Mouse (Mus musculus): Measurements from ENCODE around the gene Qser1. TPM values are rescaled to one million over a fixed set of nuclear protein-coding genes. Genes with fewer than 3 reads are reported as not detected.

Gene Qser1
- polyA plus RNA-seq, 1 experiment from 2014 or later = 6.8 TPM

DNA sequence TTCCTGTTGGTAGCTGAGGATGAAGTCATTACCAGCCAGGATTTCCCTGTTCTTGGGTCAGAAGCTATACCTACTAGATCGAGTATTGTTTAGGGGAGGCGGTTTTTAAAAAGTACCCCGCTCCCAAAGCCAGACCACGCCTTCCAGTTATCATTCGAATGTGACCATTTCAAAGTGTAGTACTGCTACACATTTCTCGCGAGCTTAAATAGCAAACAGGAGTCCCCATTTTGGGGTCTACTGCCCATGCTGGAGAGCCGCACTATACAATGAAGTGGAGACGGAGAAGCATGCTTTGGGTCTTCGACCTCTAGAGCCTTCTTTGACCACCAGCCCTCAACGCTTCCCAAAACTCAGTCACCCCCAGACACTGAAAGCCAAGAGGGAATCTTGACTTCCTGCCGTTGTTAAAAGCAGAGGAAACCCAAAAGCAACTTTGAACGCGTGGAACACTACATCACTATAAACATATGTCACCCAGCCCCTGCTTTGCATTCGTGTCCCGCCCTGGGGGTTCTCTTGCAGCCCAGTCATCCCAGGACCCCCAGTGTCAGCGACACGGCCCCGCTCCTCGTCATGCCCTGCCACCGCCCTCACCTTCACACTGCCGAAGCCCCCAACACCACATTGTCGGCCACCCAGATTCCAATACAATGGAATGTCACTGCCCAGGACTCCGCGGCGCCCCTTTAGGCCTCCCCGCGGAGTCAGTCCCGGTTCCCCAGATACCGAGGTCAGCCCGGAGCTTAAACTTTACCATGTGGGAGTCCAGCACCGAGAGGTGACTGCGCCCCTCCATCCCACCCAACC, 794 bp downstream of the Qser1 start:
- peak overlapping the region; percentile 96 for H3K9ac ChIP-seq

DNA sequence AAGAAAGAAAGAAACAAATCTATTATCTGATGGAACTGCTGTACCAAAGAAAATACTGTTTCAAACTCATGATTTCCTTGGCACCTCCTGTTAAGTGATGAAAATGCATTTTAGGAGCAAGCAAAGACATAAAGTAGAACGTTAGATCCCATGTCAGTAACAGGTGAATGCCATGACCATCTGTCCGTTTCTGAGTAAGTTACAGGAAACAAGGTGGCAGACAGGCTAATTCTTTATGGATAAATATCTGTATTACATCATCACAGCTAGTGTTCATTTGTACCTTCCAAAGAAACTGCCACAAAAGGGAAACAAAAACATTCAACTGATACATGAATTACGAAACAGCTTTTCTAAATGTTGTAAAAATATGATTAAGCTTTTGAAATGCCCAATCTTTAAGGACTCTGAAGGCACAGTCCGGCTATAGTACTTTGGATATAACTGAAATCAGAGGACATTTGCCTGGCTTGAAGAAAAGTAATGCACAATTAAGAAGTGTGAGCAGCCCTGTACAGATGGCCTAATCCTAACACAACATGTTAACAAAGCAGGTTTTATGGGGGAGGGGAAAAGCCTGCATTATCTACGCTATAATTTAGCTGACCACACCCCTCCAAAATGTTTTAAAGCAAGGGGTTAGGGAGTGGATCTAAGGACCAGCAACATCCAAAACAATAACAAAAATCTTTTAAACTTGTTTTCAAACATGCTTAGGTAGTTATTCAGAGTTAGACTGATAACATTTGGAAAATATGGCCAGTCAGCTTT, 2.2 kb downstream of the Qser1 start:
- peak overlapping the region; percentile 15; the same call in 1 of the 2 replicates for H3K4me3 ChIP-seq
- no peaks in the 10 kb centered on the region for H3K27me3 ChIP-seq
- H3K27ac ChIP-seq (replicated peaks) = no peak overlapping the region
- H3K36me3 ChIP-seq = no peaks in the 10 kb centered on the region
- H3K9me3 ChIP-seq = no peaks in the 10 kb centered on the region
- H3K4me1 ChIP-seq (replicated peaks) = peaks cover 28% of the 10 kb centered on the region
- peak overlapping the region; percentile 13; the same call in 1 of the 2 replicates for H3K9ac ChIP-seq
- 54% methylated on average over 5 of the region's 5 CpGs for WGBS
- H3K4me2 ChIP-seq = peak overlapping the region; percentile 70
- ATAC-seq (ENCODE audit: low FRiP score, low read depth) = no peak

More for the DNA sequence above, 794 bp downstream of the Qser1 start:
- Histone ChIP-seq H3K27me3 (no peaks in the 10 kb centered on the region), H3K4me2 (peak overlapping the region; percentile 70), H3K9me3 (no peaks in the 10 kb centered on the region), H3K27ac (replicated peaks) (peak overlapping the region; percentile 92), H3K36me3 (no peaks in the 10 kb centered on the region), H3K4me1 (replicated peaks) (peaks cover 28% of the 10 kb centered on the region), H3K4me3 (peak overlapping the region; percentile 71)
- WGBS = under 1% methylated on average over 33 of the region's 33 CpGs
- ATAC-seq (ENCODE audit: low FRiP score, low read depth) = peak; percentile 40

DNA sequence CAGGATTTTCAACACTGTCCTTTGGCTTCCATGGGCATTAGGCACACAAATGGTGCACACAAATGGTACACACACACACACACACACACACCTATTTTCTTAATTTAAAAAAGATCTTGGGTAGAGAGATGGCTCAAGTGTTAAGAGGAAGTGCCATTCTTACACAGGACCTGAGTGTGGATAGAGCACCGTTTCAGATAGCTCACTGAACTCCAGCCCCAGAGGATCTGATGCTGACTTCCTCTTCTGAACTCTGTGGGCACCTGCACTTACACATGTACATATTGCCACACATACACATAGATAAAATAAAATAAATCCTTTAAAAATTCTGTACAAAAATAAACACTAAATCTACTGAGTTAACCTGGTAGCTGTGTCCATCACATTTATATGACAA, 11.1 kb downstream of the Qser1 start:
- Histone ChIP-seq H3K4me3 (no peak overlapping the region), H3K4me2 (no peak overlapping the region)
- WGBS = 81% methylated on average over 1 of the region's 1 CpGs

DNA sequence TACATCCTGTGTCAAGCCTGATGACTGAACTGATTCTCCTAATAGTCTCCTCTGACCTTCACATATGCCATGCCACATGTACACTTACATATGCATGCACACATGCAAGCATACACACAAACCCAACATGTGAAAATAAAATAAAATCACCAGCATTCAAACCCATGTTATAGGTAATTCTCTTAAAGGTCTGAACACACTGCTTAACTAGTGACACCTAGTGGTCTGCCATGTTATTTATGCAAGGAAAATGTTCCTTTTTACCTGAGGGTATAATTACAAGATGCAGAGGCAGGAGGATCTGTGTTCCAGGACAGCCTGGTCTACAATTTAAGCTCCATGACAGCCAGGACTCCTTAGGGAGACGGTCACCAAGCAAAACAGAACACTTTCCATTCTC, 41.8 kb downstream of the Qser1 start:
- no peaks in the 10 kb centered on the region for H3K9me3 ChIP-seq
- no peaks in the 10 kb centered on the region for H3K27me3 ChIP-seq
- H3K4me1 ChIP-seq (replicated peaks) = no peaks in the 10 kb centered on the region
- no peak overlapping the region for H3K27ac ChIP-seq (replicated peaks)
- 95% methylated on average over 1 of the region's 1 CpGs for WGBS
- no peak overlapping the region for H3K4me3 ChIP-seq
- peaks cover 43% of the 10 kb centered on the region for H3K36me3 ChIP-seq
- no peak overlapping the region for H3K9ac ChIP-seq
- ATAC-seq (ENCODE audit: low FRiP score, low read depth) = no peak
- H3K4me2 ChIP-seq = no peak overlapping the region

More for the DNA sequence above, 11.1 kb downstream of the Qser1 start:
- no peak overlapping the region for H3K9ac ChIP-seq
- no peak for ATAC-seq (ENCODE audit: low FRiP score, low read depth)
- no peaks in the 10 kb centered on the region for H3K36me3 ChIP-seq
- no peaks in the 10 kb centered on the region for H3K27me3 ChIP-seq
- H3K27ac ChIP-seq (replicated peaks) = 0 out of 2 replicates have a peak overlapping the region, but pooled peaks have one; percentile 25
- no peaks in the 10 kb centered on the region for H3K9me3 ChIP-seq
- H3K4me1 ChIP-seq (replicated peaks) = no peaks in the 10 kb centered on the region

DNA sequence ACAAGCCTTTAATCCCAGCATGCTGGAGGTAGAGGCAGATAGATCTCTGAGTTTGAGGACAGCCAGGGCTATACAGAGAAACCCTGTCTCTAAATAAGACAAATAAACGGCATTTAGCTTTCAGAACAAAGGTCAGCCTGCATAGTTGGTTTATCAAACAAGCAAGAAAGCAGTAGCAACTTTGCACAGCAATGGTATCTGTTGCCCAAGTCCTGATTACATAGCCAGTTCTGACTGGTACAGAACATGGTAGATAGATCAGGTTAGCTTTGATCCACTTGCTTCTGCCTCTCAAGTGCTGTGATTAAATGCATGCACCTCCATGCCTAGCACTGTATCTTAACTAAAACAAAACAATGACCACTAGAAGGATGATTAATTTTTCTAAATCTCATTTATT, 47.9 kb downstream of the Qser1 start:
- ATAC-seq (ENCODE audit: low FRiP score, low read depth) = no peak
- H3K36me3 ChIP-seq = peaks cover 45% of the 10 kb centered on the region
- WGBS = 91% methylated on average over 1 of the region's 1 CpGs

DNA sequence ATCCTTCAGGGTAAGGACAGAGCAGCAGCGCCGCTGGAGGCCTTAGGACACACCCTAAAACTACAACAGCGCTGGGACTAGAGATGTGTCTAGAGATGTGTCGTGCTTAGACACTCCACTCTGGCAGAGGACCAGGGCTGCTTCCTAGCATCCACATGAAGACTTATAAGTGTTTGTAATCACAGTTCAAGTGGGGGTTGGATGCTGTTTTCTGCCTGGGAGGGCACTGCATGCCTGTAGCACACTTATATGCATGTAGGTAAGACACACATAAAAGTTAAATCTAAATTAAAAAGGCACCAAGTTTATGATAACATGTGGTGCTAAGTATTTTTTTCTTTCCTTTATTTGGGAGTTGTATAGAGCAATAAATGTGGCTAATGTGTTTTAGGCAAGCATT, 52.5 kb downstream of the Qser1 start:
- no peak overlapping the region for H3K27ac ChIP-seq (replicated peaks)
- H3K36me3 ChIP-seq = peaks cover 50% of the 10 kb centered on the region
- ATAC-seq (ENCODE audit: low FRiP score, low read depth) = no peak
- no peaks in the 10 kb centered on the region for H3K9me3 ChIP-seq
- H3K27me3 ChIP-seq = no peaks in the 10 kb centered on the region
- no peak overlapping the region for H3K4me3 ChIP-seq
- no peak overlapping the region for H3K4me2 ChIP-seq
- 95% methylated on average over 4 of the region's 4 CpGs for WGBS
- H3K4me1 ChIP-seq (replicated peaks) = no peaks in the 10 kb centered on the region
- no peak overlapping the region for H3K9ac ChIP-seq

More for the DNA sequence above, 47.9 kb downstream of the Qser1 start:
- Histone ChIP-seq H3K4me3 (no peak overlapping the region), H3K9ac (no peak overlapping the region), H3K9me3 (no peaks in the 10 kb centered on the region), H3K4me1 (replicated peaks) (no peaks in the 10 kb centered on the region), H3K4me2 (no peak overlapping the region), H3K27me3 (no peaks in the 10 kb centered on the region), H3K27ac (replicated peaks) (no peak overlapping the region)

DNA sequence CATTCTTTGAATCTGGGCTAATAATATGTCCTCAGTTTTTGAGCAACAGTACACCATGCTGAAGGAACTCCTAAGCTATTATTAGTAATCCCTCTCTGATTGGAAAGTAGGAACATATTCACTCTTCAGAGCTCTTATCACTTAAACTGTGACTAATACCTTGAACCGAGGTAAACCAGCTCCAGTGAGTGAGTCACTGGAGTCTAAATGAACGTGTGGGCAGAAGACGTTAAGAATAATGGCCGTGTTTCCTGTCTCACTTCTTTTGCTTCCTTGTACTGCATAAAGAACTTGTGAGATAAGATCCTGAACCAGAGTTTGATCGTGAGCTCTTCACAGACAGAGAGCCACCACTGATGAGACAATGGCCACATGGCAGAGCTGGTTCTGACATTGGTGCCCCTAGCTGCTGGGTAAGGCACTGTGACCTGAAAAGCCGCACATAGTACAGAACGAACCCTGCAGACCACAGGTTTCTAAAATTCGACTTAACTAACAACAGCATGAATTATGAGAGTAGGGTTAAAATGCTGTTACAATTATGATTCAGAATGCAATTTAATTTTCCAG, 53.3 kb downstream of the Qser1 start:
- Histone ChIP-seq H3K36me3 (peaks cover 44% of the 10 kb centered on the region), H3K4me1 (replicated peaks) (no peaks in the 10 kb centered on the region), H3K9ac (no peak overlapping the region), H3K4me3 (no peak overlapping the region), H3K27me3 (no peaks in the 10 kb centered on the region), H3K9me3 (no peaks in the 10 kb centered on the region), H3K27ac (replicated peaks) (no peak overlapping the region), H3K4me2 (no peak overlapping the region)
- ATAC-seq (ENCODE audit: low FRiP score, low read depth) = no peak
- 88% methylated on average over 8 of the region's 8 CpGs for WGBS

DNA sequence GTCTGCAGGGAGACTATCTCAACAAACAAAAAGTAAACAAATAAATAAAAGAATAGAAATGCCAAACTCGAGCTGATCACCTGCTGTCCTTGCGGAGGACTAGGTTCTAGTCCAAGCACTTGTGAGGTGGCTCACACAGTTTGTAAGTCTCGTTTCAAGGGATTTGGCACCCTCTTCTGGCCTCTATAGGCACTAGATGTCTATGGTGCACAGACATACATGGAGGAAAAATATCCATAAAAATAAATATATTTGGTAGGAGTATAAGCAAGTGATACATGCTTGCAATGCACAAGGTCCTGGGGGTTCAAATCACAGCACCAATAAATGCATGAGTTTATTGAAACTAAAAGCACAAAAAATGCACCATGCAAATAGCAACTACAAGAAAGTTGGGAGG, 65.9 kb downstream of the Qser1 start:
- no peak for ATAC-seq (ENCODE audit: low FRiP score, low read depth)
- Histone ChIP-seq H3K4me3 (no peak overlapping the region), H3K9me3 (no peaks in the 10 kb centered on the region), H3K27ac (replicated peaks) (no peak overlapping the region), H3K9ac (no peak overlapping the region), H3K4me1 (replicated peaks) (no peaks in the 10 kb centered on the region), H3K36me3 (no peaks in the 10 kb centered on the region), H3K4me2 (no peak overlapping the region), H3K27me3 (no peaks in the 10 kb centered on the region)
- 59% methylated on average over 3 of the region's 3 CpGs for WGBS

DNA sequence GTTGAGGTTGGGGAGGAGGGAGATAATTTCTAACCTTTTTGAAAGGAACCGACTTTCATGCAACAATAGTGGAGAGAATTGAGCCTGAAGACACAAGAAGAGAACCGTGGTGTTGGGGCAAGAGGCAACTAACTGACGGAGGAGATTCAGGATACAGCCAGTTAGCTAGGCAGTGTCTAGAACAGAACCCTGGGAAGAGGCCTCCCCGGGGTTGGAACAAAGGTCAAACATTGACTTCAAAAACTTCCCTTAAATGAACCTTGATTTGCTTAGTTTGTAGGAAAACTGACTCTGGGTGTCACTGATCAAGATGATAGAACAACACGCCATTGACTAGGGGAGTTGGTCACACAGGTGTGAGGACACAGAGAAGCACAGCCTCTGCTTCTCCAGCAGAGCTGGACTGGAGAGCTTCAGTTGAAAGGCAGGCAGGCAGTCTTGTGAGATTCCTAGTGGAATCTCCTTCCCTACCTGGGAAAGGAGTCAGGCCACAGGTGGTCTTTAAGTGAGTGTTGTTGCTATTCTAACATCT, 67.8 kb downstream of the Qser1 start:
- 0 out of 2 replicates have a peak, but pooled peaks cover 2% of the 10 kb centered on the region for H3K27me3 ChIP-seq
- no peaks in the 10 kb centered on the region for H3K4me1 ChIP-seq (replicated peaks)
- H3K4me3 ChIP-seq = no peak overlapping the region
- ATAC-seq (ENCODE audit: low FRiP score, low read depth) = no peak
- no peak overlapping the region for H3K9ac ChIP-seq
- no peaks in the 10 kb centered on the region for H3K9me3 ChIP-seq
- no peak overlapping the region for H3K27ac ChIP-seq (replicated peaks)
- H3K4me2 ChIP-seq = no peak overlapping the region
- WGBS = 79% methylated on average over 5 of the region's 5 CpGs
- H3K36me3 ChIP-seq = no peaks in the 10 kb centered on the region

DNA sequence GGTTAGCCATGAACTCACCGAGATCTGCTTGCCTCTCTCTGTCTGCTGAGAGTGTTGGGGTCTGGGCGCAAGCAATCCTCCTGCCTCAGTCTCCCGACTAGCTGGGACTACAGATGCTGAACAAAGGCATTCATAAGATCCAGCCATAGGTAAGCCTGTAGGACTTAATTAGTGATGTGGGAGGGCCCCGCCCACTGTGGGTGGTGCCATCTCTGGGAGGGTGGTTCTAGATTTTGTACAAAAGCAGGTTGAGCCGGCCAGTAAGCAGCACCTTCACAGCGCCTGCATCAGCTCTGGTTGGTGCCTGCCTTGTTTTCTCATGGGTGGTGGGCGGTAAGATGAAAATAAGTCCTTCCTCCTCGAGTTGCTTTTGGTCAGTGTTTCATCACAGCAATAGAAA, 70.3 kb downstream of the Qser1 start:
- ATAC-seq (ENCODE audit: low FRiP score, low read depth) = no peak
- 63% methylated on average over 8 of the region's 8 CpGs for WGBS
- H3K4me2 ChIP-seq = no peak overlapping the region

DNA sequence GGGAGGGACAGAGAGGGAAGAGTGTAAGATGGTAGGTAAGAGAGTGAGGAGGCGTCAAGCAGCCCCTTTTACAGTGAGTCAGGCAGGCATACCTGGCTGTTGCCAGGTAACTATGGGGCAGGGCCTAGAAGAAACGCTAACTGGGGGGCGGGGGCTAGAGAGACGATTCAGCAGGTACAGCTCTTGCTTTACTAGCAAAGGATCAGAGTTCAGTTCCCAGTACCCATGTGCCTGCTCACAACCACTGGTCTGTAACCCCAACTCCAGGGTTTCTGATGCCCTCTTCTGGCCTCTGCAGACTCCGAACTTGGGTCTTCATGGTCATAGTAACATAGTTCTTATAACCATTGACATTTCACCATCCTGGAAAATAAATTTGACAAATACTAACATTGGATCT, 72.6 kb downstream of the Qser1 start:
- H3K4me3 ChIP-seq = no peak overlapping the region
- H3K36me3 ChIP-seq = no peaks in the 10 kb centered on the region
- peaks cover 14% of the 10 kb centered on the region for H3K4me1 ChIP-seq (replicated peaks)
- H3K27ac ChIP-seq (replicated peaks) = no peak overlapping the region
- peaks cover 13% of the 10 kb centered on the region for H3K27me3 ChIP-seq
- H3K9me3 ChIP-seq = no peaks in the 10 kb centered on the region
- no peak for ATAC-seq (ENCODE audit: low FRiP score, low read depth)
- no peak overlapping the region for H3K4me2 ChIP-seq
- no peak overlapping the region for H3K9ac ChIP-seq
- WGBS = 53% methylated on average over 5 of the region's 5 CpGs

More for the DNA sequence above, 70.3 kb downstream of the Qser1 start:
- no peak overlapping the region for H3K4me3 ChIP-seq
- H3K4me1 ChIP-seq (replicated peaks) = peaks cover 14% of the 10 kb centered on the region
- no peak overlapping the region for H3K27ac ChIP-seq (replicated peaks)
- no peak overlapping the region for H3K9ac ChIP-seq
- H3K36me3 ChIP-seq = no peaks in the 10 kb centered on the region
- H3K27me3 ChIP-seq = peaks cover 8% of the 10 kb centered on the region
- H3K9me3 ChIP-seq = no peaks in the 10 kb centered on the region

DNA sequence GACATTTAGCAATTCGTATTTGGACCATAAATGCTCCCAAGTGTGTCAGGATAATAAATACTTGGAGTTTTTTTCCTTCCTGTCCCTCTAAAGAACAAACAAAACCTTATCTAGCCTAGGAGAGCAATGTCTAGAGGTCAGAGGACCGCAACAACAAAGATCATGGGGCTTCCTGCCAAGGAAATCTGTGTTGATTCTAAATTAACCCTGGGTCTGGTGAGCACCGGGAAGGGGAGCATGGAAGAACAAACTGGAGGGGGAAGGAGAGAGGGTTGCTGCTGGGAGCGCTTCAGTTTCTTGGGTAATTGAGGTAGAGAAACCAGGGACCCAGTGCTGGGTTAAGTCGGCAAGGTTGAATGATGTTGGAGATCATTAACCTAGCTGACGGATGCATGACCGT, 73.4 kb downstream of the Qser1 start:
- Histone ChIP-seq H3K4me1 (replicated peaks) (peaks cover 14% of the 10 kb centered on the region), H3K9me3 (no peaks in the 10 kb centered on the region), H3K27me3 (peaks cover 13% of the 10 kb centered on the region), H3K9ac (no peak overlapping the region; the same call in 1 of the 2 replicates), H3K36me3 (no peaks in the 10 kb centered on the region), H3K4me3 (peak overlapping the region; percentile 61), H3K4me2 (peak overlapping the region; percentile 99), H3K27ac (replicated peaks) (no peak overlapping the region)
- ATAC-seq (ENCODE audit: low FRiP score, low read depth) = no peak
- 10% methylated on average over 7 of the region's 7 CpGs for WGBS

All from hindbrain, embryonic 15.5 days (tissue).